Mouse (Mus musculus): ENCODE measurements around the gene Wscd2. TPM values are rescaled to one million over a fixed set of nuclear protein-coding genes. Genes with fewer than 3 reads are reported as not detected.
A peak's percentile ranks its signal among the peaks of the same experiment; 100 is the strongest.

Gene Wscd2
- polyA plus RNA-seq, 1 experiment from 2014 or later, result 4.2 TPM

DNA sequence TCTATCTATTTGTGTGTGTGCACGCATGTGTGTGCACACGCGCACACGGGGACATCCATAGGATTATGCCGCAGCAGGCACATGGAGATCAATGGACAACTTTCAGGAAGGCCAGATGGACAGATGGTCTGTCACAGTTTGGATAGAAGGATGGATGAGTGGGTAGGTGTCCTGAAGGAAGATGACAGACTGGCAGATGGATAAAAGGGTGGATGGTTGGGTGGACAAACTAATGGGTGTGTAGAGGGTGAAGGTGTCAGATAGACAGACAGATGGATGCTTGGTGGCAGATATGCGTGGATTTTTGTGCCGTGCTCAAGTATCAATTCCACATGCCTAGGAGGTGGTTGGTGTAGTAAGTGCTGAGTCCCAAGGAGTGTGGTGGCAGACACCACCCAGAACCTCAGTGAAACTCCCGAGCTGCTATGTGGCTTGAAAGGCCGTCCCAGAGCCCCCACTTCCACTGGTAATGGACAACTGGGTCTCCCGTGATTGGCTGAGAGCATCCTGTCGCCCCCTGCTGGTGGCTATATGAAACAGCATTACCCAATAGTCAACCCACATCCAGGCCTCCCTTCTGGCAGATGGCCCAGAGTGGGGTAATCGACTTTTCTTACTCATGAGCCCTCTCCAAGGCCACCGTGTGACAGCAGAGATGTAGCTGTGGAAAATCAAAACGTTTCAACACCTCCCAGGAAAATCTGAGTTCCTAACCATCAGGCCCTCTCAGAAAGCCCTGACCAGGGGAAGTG, 58.0 kb downstream of the Wscd2 start:
- 61% methylated on average over 14 of the region's 14 CpGs for WGBS
- peak; percentile 46 for DNase-seq (ENCODE audit: low spot score)
- Histone ChIP-seq H3K27ac (replicated peaks) (no peak overlapping the region), H3K9me3 (no peaks in the 10 kb centered on the region), H3K36me3 (replicated peaks) (no peaks in the 10 kb centered on the region), H3K4me1 (peaks cover 21% of the 10 kb centered on the region), H3K4me3 (no peak overlapping the region), H3K27me3 (replicated peaks; ENCODE audit: low read depth, poor library complexity, severe bottlenecking) (peaks cover 30% of the 10 kb centered on the region)

GRCm38 (mm10) chr5:113550249-113550648, 60.1 kb downstream of the Wscd2 start:
- Histone ChIP-seq H3K4me3 (no peak overlapping the region), H3K9me3 (no peaks in the 10 kb centered on the region), H3K27me3 (replicated peaks; ENCODE audit: low read depth, poor library complexity, severe bottlenecking) (peaks cover 34% of the 10 kb centered on the region), H3K36me3 (replicated peaks) (no peaks in the 10 kb centered on the region), H3K4me1 (peaks cover 36% of the 10 kb centered on the region), H3K27ac (replicated peaks) (no peak overlapping the region)
- DNase-seq (ENCODE audit: low spot score), result no peak
- WGBS, result 60% methylated on average over 8 of the region's 8 CpGs

GRCm38 (mm10) chr5:113550759-113551158, 60.6 kb downstream of the Wscd2 start:
- H3K36me3 ChIP-seq (replicated peaks), result no peaks in the 10 kb centered on the region
- peaks cover 34% of the 10 kb centered on the region for H3K27me3 ChIP-seq (replicated peaks; ENCODE audit: low read depth, poor library complexity, severe bottlenecking)
- H3K9me3 ChIP-seq, result no peaks in the 10 kb centered on the region
- DNase-seq (ENCODE audit: low spot score), result no peak
- peaks cover 36% of the 10 kb centered on the region for H3K4me1 ChIP-seq
- no peak overlapping the region for H3K27ac ChIP-seq (replicated peaks)
- 20% methylated on average over 19 of the region's 19 CpGs for WGBS
- no peak overlapping the region for H3K4me3 ChIP-seq

GRCm38 (mm10) chr5:113553402-113553897, 63.3 kb downstream of the Wscd2 start:
- no peaks in the 10 kb centered on the region for H3K9me3 ChIP-seq
- H3K4me3 ChIP-seq, result no peak overlapping the region
- 9% methylated on average over 9 of the region's 9 CpGs for WGBS
- H3K36me3 ChIP-seq (replicated peaks), result no peaks in the 10 kb centered on the region
- DNase-seq (ENCODE audit: low spot score), result peak; percentile 84
- H3K4me1 ChIP-seq, result peaks cover 36% of the 10 kb centered on the region
- peaks cover 34% of the 10 kb centered on the region for H3K27me3 ChIP-seq (replicated peaks; ENCODE audit: low read depth, poor library complexity, severe bottlenecking)
- H3K27ac ChIP-seq (replicated peaks), result no peak overlapping the region

DNA sequence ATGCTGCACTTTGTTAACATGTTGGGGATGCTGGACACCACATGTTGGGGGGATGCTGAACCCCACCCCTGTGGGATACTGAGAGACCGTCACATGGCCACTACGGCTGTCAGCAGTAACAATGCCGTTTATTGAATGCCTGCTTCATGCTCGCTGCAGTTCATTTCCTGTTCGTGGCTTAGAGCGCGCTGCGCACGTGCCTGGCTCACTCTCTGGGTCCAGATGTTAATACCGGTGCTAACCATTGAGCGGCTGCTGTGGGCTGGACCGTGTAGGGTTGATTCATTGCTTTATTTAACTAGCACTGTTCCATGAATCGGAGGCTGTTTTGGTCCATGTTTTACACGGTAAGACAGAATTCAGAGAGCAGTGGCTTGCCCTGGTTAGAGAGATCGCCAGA, 64.0 kb downstream of the Wscd2 start:
- WGBS, result 54% methylated on average over 15 of the region's 15 CpGs
- H3K36me3 ChIP-seq (replicated peaks), result no peaks in the 10 kb centered on the region
- peaks cover 36% of the 10 kb centered on the region for H3K4me1 ChIP-seq
- H3K27ac ChIP-seq (replicated peaks), result no peak overlapping the region
- no peaks in the 10 kb centered on the region for H3K9me3 ChIP-seq
- peaks cover 34% of the 10 kb centered on the region for H3K27me3 ChIP-seq (replicated peaks; ENCODE audit: low read depth, poor library complexity, severe bottlenecking)
- no peak overlapping the region for H3K4me3 ChIP-seq
- DNase-seq (ENCODE audit: low spot score), result no peak

DNA sequence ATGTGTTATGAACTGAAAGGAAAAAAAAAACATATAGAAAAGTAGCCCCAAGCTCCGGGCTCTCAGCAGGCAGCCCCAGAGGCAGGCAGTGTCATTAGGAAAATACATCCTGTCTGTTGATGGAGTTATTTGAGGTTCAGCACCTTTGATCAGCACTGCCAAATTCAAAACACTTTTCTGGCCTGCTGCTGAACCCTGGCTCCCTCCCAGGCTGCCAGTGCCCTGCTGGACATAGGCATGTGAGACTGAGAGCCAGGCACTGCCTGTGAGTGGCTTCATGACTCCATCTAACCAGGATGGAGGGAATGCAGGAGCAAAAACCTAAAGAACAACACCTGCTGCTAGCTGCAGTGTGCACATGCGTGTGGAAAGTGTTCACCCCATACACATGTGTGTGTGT, 64.4 kb downstream of the Wscd2 start:
- Histone ChIP-seq H3K36me3 (replicated peaks) (no peaks in the 10 kb centered on the region), H3K27me3 (replicated peaks; ENCODE audit: low read depth, poor library complexity, severe bottlenecking) (peaks cover 34% of the 10 kb centered on the region), H3K9me3 (no peaks in the 10 kb centered on the region), H3K27ac (replicated peaks) (no peak overlapping the region), H3K4me1 (peaks cover 36% of the 10 kb centered on the region), H3K4me3 (no peak overlapping the region)
- WGBS, result 79% methylated on average over 2 of the region's 2 CpGs
- no peak for DNase-seq (ENCODE audit: low spot score)

- H3K9me3 ChIP-seq, result no peaks in the 10 kb centered on the region
- 67% methylated on average over 2 of the region's 2 CpGs for WGBS
Observed at GRCm38 (mm10) chr5:113555684-113556083, 65.6 kb downstream of the Wscd2 start.

GRCm38 (mm10) chr5:113558065-113558464, 67.9 kb downstream of the Wscd2 start:
- no peaks in the 10 kb centered on the region for H3K9me3 ChIP-seq
- H3K4me1 ChIP-seq, result peaks cover 17% of the 10 kb centered on the region
- H3K27ac ChIP-seq (replicated peaks), result no peak overlapping the region
- H3K4me3 ChIP-seq, result no peak overlapping the region
- no peaks in the 10 kb centered on the region for H3K36me3 ChIP-seq (replicated peaks)
- 88% methylated on average over 8 of the region's 8 CpGs for WGBS
- 0 out of 2 replicates have a peak, but pooled peaks cover 4% of the 10 kb centered on the region for H3K27me3 ChIP-seq (replicated peaks; ENCODE audit: low read depth, poor library complexity, severe bottlenecking)
- DNase-seq (ENCODE audit: low spot score), result no peak

More at GRCm38 (mm10) chr5:113555684-113556083, 65.6 kb downstream of the Wscd2 start:
- no peak overlapping the region for H3K27ac ChIP-seq (replicated peaks)
- H3K36me3 ChIP-seq (replicated peaks), result no peaks in the 10 kb centered on the region
- peaks cover 28% of the 10 kb centered on the region for H3K4me1 ChIP-seq
- H3K27me3 ChIP-seq (replicated peaks; ENCODE audit: low read depth, poor library complexity, severe bottlenecking), result peaks cover 26% of the 10 kb centered on the region
- DNase-seq (ENCODE audit: low spot score), result no peak
- no peak overlapping the region for H3K4me3 ChIP-seq

DNA sequence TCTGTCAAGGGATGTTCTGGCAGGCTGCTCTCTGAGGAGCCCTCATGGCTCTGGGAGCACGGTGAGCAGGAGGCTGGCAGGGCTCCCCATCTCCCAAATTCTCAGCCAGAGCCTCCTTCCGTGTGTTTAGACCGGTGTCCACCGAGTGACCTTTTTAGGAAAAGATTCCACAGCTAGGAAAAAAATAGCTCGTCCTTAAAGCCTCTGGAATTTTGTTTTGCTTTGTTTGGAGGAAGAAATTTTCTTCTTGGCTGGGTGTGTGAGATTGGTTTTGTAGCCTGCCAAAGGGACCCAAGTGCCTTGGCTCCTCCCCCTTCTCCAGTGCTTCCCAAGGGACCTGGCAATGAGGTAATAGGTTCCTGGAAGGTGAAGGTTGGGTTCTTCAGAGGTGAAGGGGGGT, 69.5 kb downstream of the Wscd2 start:
- Histone ChIP-seq H3K9me3 (no peaks in the 10 kb centered on the region), H3K4me1 (peaks cover 5% of the 10 kb centered on the region), H3K36me3 (replicated peaks) (no peaks in the 10 kb centered on the region), H3K4me3 (no peak overlapping the region), H3K27me3 (replicated peaks; ENCODE audit: low read depth, poor library complexity, severe bottlenecking) (no peaks in the 10 kb centered on the region), H3K27ac (replicated peaks) (no peak overlapping the region)
- DNase-seq (ENCODE audit: low spot score), result no peak
- WGBS, result 83% methylated on average over 5 of the region's 5 CpGs

GRCm38 (mm10) chr5:113564463-113564862, 74.3 kb downstream of the Wscd2 start:
- H3K4me1 ChIP-seq, result peaks cover 3% of the 10 kb centered on the region; the same call in 1 of the 2 replicates
- WGBS, result 22% methylated on average over 4 of the region's 4 CpGs
- DNase-seq (ENCODE audit: low spot score), result peak; percentile 69

GRCm38 (mm10) chr5:113565101-113565854, 75.1 kb downstream of the Wscd2 start:
- Histone ChIP-seq H3K27ac (replicated peaks) (no peak overlapping the region), H3K4me3 (no peak overlapping the region), H3K36me3 (replicated peaks) (no peaks in the 10 kb centered on the region), H3K27me3 (replicated peaks; ENCODE audit: low read depth, poor library complexity, severe bottlenecking) (no peaks in the 10 kb centered on the region), H3K4me1 (peaks cover 6% of the 10 kb centered on the region), H3K9me3 (0 out of 2 replicates have a peak, but pooled peaks cover 6% of the 10 kb centered on the region)
- DNase-seq (ENCODE audit: low spot score), result no peak
- WGBS, result 81% methylated on average over 10 of the region's 10 CpGs

More at GRCm38 (mm10) chr5:113564463-113564862, 74.3 kb downstream of the Wscd2 start:
- Histone ChIP-seq H3K4me3 (no peak overlapping the region), H3K36me3 (replicated peaks) (no peaks in the 10 kb centered on the region), H3K27me3 (replicated peaks; ENCODE audit: low read depth, poor library complexity, severe bottlenecking) (no peaks in the 10 kb centered on the region), H3K27ac (replicated peaks) (no peak overlapping the region), H3K9me3 (0 out of 2 replicates have a peak, but pooled peaks cover 3% of the 10 kb centered on the region)

DNA sequence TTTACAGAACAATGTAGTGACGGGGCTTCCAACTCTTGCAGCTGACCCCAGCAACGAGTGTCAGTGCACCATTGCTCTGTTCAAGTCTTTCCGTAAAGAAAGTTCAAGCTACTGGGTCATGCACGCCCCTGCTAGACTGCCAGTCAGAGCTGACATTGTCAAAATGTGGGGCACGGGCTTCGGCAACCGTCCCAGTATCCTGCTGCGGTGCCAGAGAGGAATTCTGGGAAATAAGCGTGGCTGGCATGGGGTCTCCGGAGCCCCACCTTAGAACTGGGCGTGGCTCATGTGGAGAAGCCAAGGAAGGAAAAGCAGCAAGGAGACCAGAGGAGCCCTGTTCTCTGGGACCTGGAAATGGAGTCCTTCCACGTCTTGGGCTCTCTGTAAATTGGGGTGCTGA, 75.7 kb downstream of the Wscd2 start:
- peaks cover 12% of the 10 kb centered on the region for H3K4me1 ChIP-seq
- 0 out of 2 replicates have a peak, but pooled peaks cover 6% of the 10 kb centered on the region for H3K9me3 ChIP-seq
- no peak overlapping the region for H3K27ac ChIP-seq (replicated peaks)
- 71% methylated on average over 12 of the region's 12 CpGs for WGBS
- no peaks in the 10 kb centered on the region for H3K27me3 ChIP-seq (replicated peaks; ENCODE audit: low read depth, poor library complexity, severe bottlenecking)
- H3K4me3 ChIP-seq, result no peak overlapping the region
- no peaks in the 10 kb centered on the region for H3K36me3 ChIP-seq (replicated peaks)
- no peak for DNase-seq (ENCODE audit: low spot score)

All from embryonic facial prominence, embryonic 10.5 days (tissue).